Comparison of ENCODE assay signal across 9 mouse cellular contexts in the genomic region with DNA sequence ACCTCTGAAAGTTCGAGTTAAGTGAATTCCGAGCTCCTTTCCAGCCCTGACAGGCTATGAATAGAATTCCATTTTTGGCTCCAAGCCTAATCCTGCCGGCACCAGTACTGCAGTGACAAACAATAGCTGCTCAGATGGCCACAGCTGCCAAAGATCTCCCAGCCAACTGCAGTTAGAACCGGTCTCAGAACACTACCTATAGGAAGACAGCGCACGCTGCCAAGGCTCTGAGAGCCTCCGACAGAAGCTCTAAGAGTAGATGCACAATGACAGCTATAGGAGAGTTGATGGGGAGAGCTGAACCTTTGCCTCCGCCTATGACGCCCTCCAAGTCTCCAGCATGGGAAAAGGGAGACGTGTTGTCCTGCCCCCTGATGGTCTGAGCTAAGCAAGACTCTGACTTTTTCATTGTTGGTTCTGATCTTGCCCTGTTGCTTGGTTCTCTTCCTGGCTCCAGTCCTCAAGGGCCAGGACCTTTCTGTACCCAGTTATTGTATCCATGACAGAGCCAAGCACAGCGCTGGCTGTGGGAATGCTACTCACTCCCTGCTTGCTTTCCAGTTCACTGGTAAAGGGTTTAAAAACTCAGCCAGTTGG.
DNase-seq lines count a peak whose midpoint lies in the region; ATAC-seq and TF ChIP-seq lines count a peak whose summit lies in the region.
"Had no signal": no experiment of that assay in that cellular context is flagged by ENCODE, and none has a peak within 500 bp of the region (broad histone marks: within the 10 kb centered on the region; RNA-seq: fewer than 3 reads in every experiment).

No protein-coding gene starts in this region.

- no peaks in the 10 kb centered on the region for H3K27me3 ChIP-seq in cerebellum, adult 2 months (ENCODE audit: control insufficient read depth, insufficient read depth, low read length)
- no peaks in the 10 kb centered on the region for H3K27me3 ChIP-seq in hindbrain, embryonic 11.5 days (ENCODE audit: control insufficient read depth, insufficient read depth, low read length)
- H3K27me3 ChIP-seq: CH12.LX had no signal

- H3K36me3 ChIP-seq in hindbrain, embryonic 11.5 days (ENCODE audit: control insufficient read depth, insufficient read depth, low read length) = no peaks in the 10 kb centered on the region

- H3K9ac ChIP-seq in hindbrain, embryonic 11.5 days (ENCODE audit: low read depth, low read length) = no peak overlapping the region

- 3% methylated on average over 11 of the region's 11 CpGs for WGBS in cerebellum, adult 2 months
- WGBS in hindbrain, embryonic 11.5 days = 23% methylated on average over 11 of the region's 11 CpGs

- DNase-seq in ES-CJ7 (ENCODE audit: low read depth, low spot score) = peak; percentile 83
- DNase-seq in cerebellum, adult 2 months = peak; percentile 74 to 85
- peak; percentile 44 to 49 for DNase-seq in frontal cortex, postnatal 10 days (ENCODE audit: low spot score in 2 of 2)
- DNase-seq in hindbrain, embryonic 11.5 days (ENCODE audit: low spot score) = peak; percentile 70
- peak; percentile 49 to 72 for DNase-seq in layer of hippocampus, adult 8-10 months (ENCODE audit: low spot score in 2 of 2)
- DNase-seq in lung, postnatal 10 days = peak; percentile 82
- peak; percentile 71 to 79 for DNase-seq in right cerebral cortex, postnatal 10 days (ENCODE audit: low spot score in 2 of 2)
- DNase-seq in thymus, postnatal 0 days (ENCODE audit: low spot score) = no peak

- peak; percentile 86 for ATAC-seq in hindbrain, embryonic 11.5 days (ENCODE audit: low FRiP score)

- H3K4me2 ChIP-seq in hindbrain, embryonic 11.5 days (replicated peaks; ENCODE audit: low read depth, low read length) = no peak overlapping the region

- H3K9me3 ChIP-seq in hindbrain, embryonic 11.5 days (ENCODE audit: control insufficient read depth, low read length) = no peaks in the 10 kb centered on the region

- H3K27ac ChIP-seq in cerebellum, adult 2 months (ENCODE audit: insufficient read depth, low read length) = peak overlapping the region; percentile 13
- no peak overlapping the region for H3K27ac ChIP-seq in hindbrain, embryonic 11.5 days (ENCODE audit: low read depth, low read length)

- peak overlapping the region; percentile 18 for H3K4me3 ChIP-seq in cerebellum, adult 2 months (replicated peaks; ENCODE audit: insufficient read depth, low read depth, low read length)
- H3K4me3 ChIP-seq in hindbrain, embryonic 11.5 days (ENCODE audit: low read depth, low read length) = no peak overlapping the region

- TF ChIP-seq POLR2A in cerebellum, adult 2 months (IDR thresholded peaks at IDR 0.05; ENCODE audit: borderline replicate concordance, insufficient read depth, low read length) = no peak

- H3K4me1 ChIP-seq in cerebellum, adult 2 months (ENCODE audit: control insufficient read depth, insufficient read depth, low read length) = peaks cover 24% of the 10 kb centered on the region
- peaks cover 7% of the 10 kb centered on the region for H3K4me1 ChIP-seq in hindbrain, embryonic 11.5 days (replicated peaks; ENCODE audit: control insufficient read depth, insufficient read depth, low read length)

- TF ChIP-seq CTCF in cerebellum, adult 2 months (IDR thresholded peaks at IDR 0.05; ENCODE audit: borderline replicate concordance, insufficient read depth, low read depth, low read length) = peak; percentile 13; the same call in 1 of the 2 replicates
